Mouse (Mus musculus) frontal cortex, postnatal 10 days (tissue): Measurements from ENCODE around the gene Sat2.

Experiments used
- DNase-seq, 2 experiments: peaks; one replicate each; pipeline ENCODE4 v3.0.0; 2022; ENCODE audit warnings: low spot score in 2 of 2, mixed read lengths in 1 of 2

Gene Sat2

DNA sequence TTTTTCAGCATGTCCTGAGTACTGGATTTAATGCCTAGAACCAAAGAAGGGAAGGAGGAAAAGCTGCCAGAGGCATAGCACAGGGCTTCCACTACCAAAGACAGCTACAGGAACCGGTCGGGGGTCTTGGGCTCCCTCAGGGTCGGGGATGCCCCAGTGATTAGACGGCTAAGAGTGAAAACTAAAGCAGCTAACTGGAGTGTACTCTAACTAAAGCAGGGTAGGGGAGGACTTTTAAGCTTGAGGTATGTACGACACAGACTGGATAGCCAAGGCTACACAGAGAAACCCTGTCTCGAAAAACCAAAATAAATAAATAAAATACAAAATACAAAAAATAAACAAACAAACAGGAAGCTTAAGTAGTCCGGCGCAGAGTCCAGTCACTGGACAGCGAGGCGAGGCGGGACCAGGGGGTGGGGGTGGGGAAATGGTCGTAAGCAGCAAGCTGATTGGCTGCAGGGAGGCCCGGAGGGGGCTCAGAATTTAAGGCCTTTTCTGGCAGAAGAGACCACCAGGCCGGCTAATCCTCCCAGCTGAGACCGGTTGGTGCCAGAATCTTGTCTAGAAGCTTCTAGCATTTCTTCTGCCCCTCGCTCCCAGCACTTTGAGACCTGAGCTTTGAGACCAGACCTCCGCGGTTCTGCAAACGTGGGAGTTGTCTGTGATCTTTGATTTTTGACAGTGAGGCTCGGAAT, at the start of gene Sat2:
TSS of gene Sat2 (plus strand) at position 454 of the 698 bp plus-strand sequence.
- peak in 1 of 2 experiments; percentile 52 for DNase-seq

DNA sequence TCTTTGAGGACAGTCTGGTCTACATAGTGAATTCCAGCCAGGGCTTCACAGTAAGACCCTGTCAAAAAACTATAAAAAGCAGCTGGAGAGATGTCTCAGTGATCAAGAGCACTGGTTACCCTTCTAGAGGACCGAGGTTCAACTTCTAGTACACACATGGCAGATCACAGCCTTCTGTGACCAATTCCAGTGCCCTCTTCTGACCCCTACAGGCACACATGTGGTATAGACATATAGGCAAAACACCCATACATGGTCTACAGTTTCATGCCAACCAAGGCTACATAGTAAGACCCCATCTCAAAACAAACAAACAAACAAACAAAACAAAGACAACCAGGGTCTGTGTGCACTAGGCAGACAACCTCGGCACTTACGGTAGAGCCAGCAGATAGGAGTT, 46.6 kb upstream of the Sat2 start:
- no peak for DNase-seq

DNA sequence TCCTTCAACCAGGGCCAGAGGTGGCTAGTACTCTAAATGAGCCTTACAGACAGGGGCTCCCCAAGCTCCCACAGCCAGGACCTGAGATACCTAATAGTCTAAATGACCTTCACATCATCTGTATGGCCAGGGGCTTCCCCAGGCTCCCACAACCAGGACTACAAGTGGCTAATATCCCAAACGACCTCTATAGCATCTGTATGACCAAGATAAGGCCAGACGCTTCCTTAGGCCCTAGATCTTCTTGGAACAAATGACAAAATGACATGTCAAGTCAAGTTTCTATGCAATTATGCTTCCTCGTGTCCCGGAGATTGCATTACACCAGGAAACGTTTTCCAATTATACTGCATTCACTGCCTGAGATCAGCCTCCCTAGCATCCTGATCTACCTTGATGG, 45.5 kb upstream of the Sat2 start:
- DNase-seq: no peak

DNA sequence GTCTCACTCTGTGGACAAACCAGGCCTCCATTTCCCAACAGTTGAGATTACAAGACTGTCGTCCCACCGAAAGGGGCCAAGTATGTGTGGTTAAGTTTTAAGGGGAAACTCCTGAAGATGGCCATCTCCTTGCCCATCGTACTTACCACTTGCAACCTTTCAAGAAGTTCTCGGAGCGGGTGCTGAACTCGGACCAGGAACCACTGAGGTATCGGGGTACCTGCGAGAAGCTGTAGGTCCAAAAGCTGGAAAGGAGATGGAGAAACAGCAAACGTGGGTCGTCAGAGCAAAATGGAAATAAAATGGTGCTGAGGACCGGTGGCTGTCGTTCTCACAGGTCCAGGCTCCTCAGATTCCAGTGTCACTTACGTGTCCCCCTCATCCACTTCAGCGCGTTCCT, 43.5 kb upstream of the Sat2 start:
- no peak for DNase-seq

DNA sequence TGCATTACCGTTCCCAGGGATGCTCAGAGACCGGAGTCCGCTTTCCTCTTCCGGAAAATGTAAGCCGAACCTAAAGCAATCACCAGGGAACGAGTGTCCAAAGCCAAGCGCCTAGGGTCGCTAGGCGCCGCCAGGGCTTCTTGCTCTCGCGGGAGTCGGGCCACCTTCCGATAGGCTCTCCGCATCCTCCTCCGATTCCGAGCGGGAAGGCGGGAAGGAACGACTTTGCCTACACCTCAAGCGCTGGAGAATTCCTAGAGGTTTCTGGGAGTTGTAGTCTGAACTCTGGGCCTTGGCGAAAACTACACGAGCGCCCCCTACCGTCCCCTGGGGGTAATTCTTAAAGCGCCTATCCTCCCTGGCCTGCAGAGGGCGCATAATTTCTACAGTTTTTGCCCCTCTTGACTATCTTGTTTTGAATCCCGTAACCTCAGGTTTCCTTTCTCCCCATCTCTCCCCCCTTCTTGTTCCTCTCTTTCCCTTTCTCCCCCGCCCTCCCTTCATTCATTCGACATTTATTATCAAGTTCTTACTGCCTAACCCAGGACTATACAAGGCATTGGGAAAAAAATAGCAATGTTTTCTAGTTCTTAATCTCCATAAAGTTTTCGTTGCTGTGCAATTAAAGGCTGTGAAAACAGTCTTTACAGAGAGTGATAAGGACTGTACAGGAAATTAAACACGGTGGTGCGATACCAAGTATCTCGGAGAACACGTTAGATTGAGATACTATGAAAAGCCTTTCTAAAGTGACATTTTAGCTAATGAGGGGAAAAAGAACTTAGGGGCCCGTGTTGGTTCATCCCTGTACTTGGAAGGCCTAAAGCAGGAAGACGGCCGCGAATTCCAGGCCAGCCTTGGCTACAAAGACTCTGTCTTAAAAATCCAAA, 42.5 kb upstream of the Sat2 start:
- peak; percentile 95 for DNase-seq

DNA sequence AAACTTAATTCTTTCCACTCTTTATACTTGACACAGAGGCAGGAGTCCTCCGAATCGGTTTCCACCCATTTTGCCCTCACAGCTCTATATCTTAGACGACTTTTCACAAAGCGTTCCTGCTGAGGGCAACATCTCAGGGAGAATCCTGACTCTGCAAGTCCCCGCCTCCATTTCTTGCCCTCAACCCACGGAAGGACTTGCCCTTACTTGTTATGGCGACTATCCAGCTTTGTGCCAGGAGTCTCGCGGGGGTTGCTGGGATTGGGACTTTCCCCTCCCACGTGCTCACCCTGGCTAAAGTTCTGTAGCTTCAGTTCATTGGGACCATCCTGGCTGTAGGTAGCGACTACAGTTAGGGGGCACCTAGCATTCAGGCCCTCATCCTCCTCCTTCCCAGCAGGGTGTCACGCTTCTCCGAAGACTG, 41.7 kb upstream of the Sat2 start, which contains the start of the genes Wrap53 and Trp53:
TSS of gene Wrap53 (minus strand) at position 165 of the 424 bp plus-strand sequence.
TSS of gene Trp53 (plus strand) at position 269 of the 424 bp plus-strand sequence.
- peak; percentile 87 to 88 for DNase-seq

DNA sequence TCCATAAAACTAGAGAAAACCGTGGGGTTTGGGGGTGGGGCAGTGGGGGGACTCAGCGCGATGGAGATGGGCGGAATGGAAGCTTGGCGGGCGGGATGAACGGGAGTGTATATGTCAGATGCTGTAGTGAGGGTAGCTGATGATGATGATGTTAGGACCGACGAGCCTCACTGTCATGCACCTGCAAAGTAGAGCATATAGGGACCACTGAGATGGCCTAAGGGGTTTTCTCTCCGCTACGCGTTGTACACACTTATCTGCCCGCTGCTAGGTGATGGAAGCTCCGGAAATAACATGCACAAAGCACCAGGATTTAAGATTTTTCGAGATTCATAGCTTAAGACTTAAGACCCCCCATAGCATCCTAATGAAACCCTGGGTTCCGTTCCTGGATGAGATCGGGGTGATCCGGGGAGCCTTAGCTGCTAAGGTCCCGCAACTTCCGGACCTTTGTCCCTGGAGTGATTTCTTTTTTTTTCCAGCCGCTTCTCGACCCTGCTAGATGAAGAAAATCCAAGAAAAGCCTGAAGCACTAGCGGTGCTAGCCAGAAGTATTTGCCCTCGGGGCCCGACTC, 41.2 kb upstream of the Sat2 start:
- DNase-seq: no peak

DNA sequence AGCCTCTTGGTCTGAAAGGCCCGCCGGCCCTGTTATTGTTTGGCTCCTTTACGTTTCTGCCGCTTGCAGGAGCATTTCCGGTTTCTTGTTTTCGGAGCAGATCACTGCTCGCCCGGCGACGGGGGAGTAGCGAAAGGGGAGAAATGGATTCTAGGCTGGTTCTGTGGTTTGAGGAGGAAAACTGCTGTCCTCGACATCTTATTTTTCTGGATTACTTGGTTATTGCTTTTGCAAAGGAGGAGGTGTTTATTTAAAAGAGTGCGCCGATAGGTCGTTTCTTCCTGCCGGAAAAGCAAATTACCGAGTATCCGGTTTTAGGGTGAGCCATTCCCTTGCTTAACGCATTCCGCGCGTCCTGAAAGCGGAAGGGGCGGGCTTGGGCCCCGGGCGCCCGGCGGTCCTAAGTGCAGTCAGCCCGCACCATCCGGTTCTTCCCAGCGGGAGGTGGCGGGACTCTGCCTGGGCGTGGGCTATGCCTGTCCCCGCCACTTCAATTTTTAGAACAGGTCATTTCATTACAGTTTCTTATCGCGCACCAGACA, 40.6 kb upstream of the Sat2 start:
- peak; percentile 87 for DNase-seq

DNA sequence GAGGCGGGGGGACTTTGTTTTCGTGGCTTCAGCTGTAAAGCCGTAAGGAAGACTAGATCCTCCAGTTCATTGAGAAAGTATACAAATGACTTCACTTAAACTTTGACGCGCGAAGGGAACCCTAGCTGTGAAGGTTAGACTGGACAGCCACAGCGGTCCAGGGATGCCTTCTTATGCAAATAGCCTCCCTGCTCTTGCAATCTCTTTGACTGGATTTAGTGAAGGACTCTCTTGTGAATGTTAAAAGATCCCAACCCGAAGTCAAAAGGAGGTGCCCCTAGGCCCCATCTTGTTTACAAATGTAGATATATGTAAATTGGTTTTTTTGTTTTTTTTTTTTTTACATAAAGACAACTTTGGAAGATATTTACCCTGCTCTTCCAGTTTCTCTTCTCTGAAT, 40.0 kb upstream of the Sat2 start:
- no peak for DNase-seq

DNA sequence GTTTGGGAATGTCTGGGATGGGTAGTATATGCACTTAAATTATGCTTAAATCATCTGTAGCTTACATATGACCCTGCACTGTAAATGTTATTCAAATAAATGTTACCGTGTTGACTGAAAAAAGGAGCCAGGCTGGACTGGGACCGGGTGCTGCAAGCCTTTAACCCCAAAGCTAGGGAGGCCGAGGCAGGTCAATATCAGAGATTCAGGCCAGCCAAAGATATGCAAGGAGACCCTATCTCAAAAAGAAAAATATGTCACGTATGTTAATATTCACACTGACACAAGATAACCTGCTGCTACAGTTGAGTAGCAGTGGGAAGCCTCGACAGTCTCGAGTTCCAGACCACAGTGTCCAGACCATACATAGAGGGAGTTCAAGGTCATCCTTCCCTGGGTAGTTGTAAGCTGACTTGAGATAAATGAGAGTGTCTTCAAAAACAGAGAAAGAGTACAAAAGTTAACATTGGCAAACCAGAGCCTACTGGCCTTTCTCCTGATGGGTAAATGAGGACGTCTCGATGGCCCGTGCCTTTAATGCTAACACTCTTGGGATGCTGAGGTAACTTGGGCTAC, 39.5 kb upstream of the Sat2 start:
- no peak for DNase-seq

DNA sequence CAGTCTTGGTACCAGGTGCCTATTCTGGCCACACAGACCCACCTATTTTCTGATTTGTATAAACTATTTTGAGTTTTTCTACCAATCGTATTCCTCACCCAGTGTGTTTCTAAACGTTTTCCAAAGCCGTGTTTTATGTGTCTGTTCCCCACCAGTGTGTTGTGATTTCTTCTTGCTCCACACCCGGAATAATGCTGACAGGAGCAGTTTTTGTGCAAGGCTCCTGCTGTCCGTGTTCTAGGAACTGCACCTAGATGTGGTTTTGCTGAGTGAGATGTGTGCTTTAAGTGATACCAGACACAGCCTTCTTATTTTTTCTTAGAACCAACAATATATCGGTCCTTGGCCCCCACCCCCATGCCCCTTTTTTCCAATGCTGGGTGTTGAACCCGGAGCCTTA, 37.8 kb upstream of the Sat2 start:
- DNase-seq: no peak

DNA sequence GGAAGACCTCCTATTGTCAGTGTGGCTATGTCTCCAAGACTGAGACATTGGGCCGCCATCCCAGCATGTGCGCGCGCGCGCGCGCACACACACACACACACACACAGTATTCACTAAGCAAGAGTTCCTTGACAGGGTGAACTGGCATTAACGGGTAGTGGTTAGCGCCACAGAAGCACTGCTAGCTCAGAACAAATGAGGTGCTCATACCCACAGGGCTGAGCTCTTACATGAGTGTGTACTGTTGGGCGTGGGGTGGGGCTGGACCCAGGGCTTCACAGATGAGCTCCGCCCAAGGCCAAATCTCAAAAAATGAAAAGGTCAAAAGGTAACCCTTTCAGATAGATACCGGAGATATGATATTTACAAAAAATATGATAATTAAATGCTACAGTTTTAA, 36.9 kb upstream of the Sat2 start:
- no peak for DNase-seq

DNA sequence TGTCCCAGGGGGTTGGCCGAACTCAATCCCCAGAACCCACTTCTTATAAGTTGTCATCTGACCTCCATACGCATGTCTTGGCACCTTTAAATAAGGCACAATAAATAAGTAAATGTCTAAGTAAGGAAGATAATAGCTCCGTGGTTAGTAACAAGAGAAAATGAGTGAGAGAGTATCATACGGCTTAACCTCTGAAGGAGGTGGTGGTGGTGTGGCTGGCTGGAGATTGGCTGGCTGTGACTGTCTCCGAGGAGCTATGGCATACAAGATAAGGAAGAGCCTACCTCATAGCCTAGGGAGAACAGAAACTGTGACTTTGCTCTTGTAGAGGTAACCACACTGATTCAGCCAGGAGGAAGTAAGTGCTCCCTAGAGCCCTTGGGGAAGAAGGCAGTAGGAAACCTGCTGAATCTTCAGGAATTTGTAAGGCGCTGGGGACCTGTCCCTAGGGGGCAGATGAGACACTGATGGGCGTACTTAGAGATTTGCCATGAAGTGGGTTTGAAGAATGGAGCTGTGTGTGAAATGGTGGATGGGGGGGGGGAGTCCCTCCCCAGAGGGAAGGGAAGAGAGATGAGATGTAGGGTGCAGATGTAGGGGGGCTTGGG, 36.0 kb upstream of the Sat2 start:
- no peak for DNase-seq

DNA sequence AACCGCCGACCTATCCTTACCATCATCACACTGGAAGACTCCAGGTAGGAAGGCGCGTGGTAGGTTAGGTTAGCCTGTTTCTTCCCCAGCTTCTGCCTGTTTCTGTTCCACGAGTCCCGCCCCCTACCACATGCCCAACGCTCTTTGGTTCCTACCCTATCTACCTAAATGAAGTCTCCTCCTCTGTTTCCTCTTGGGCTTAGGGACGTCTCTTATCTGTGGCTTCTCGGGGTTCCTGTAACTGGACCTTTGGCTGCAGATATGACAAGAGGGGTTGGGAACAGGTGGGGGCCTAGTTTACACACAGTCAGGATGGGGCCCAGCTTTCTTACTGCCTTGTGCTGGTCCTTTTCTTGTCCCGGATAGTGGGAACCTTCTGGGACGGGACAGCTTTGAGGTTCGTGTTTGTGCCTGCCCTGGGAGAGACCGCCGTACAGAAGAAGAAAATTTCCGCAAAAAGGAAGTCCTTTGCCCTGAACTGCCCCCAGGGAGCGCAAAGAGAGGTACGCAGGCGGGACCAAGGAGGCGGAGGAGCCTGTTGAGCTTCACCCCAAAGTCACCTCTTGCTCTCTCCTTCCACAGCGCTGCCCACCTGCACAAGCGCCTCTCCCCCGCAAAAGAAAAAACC, 32.5 kb upstream of the Sat2 start:
- no peak for DNase-seq

DNA sequence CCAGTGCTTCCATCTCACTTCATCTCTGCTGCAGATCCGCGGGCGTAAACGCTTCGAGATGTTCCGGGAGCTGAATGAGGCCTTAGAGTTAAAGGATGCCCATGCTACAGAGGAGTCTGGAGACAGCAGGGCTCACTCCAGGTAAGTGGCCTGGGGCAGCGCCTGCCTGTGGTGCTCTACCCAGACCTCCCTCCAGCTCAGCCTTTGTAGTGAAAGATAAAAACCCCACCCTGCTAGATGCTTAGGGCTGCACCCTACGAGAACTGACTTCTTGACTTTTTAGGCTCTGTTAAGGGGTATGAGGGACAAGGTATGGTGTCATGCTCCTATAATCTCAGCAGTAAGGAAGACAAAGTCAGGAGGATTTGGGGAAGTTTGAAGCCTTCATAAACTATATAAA, 31.2 kb upstream of the Sat2 start:
- DNase-seq: no peak

DNA sequence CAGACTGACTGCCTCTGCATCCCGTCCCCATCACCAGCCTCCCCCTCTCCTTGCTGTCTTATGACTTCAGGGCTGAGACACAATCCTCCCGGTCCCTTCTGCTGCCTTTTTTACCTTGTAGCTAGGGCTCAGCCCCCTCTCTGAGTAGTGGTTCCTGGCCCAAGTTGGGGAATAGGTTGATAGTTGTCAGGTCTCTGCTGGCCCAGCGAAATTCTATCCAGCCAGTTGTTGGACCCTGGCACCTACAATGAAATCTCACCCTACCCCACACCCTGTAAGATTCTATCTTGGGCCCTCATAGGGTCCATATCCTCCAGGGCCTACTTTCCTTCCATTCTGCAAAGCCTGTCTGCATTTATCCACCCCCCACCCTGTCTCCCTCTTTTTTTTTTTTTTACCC, 30.4 kb upstream of the Sat2 start:
- no peak for DNase-seq

DNA sequence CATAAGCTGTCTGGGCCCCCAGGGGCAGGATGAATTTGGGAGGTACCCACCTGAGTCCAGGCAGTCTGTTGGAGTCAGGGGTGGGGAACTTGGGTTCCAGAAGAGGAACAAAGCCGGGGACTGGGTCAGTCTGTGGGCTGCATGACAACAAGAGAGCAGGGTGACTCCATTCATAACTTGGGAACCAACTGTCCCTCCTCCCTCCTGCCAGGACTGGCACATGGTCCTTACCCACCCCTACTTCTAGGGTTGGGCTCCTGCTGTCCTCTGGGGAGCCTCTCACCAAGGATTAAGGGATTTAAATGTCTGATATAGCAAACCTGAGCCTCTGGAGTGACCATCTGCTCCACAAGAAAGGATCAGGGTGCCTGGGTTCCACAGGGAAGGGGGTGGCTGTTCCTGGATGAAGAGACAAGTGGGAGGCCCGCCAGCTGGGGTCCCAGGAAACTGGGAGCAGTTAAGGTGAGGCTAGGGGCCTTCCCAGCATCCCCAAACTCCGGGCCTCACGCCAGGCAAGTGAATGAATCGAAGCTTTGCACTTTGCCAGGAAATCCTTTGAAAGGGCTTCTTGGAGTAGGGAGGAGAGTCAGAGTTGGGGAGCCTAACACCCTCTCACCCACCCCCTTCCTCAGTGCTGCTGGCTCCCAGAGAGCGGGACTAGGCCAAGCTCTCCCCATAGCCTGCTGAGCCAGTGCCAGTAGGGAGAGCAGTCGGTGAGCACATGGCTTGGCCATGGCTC, 29.8 kb upstream of the Sat2 start:
- peak; percentile 74 to 76 for DNase-seq

DNA sequence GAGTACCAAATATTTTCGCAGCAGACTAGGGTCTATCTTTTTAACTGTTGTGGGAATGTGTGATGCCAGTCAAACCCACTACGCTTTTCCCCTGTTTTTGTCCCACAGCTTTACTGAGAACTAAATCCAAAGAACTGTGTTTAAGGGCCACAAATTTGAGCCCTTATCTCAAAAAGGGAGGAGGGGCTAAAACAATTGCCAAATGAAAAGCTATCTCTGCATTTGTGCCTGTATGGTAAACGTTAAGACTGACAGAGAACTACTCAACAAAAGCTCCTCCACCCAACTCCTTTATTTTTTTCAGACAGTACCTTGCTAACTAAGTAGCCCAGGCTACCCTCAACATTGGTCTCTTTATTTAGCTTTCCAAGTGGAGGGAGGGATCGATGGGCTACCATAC, 29.0 kb upstream of the Sat2 start:
- DNase-seq: no peak

DNA sequence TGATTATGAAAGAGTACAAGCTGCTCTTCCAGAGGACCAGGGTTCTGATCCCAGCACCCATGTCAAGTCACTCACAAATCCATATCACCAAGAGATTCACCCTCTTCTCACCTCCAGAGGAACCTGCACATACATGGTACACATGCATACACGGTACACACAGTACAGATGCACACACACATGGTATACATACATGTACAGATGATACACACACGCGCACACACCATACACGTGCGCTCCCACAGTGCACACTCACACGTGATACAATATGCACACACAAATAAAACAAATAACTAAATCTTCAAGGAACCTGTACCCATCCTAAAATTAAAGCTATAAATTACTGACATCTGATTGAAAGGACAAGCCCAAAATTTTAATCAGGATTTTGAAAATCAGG, 27.0 kb upstream of the Sat2 start:
- no peak for DNase-seq

DNA sequence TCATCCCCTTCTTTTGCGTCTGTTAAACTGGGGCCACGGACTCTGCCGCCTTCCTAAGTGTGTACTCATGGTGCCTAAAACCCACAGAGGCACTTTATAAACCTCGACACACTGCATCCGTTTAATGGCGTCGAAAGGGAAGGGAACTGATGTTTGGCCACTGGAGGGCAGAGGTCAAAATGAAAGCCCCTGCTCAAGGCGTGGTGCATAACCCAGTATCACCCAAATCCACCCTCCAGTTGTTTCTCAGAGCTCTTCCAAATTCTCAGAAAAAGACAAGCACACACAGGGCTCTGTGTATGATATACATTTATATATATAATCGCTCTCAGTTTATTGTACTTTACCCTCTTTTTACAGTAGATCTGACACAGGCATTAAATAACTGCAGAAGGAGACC, 22.4 kb upstream of the Sat2 start:
- DNase-seq: no peak
